Mouse (Mus musculus): ENCODE results near the gene Gdf2.

DNA sequence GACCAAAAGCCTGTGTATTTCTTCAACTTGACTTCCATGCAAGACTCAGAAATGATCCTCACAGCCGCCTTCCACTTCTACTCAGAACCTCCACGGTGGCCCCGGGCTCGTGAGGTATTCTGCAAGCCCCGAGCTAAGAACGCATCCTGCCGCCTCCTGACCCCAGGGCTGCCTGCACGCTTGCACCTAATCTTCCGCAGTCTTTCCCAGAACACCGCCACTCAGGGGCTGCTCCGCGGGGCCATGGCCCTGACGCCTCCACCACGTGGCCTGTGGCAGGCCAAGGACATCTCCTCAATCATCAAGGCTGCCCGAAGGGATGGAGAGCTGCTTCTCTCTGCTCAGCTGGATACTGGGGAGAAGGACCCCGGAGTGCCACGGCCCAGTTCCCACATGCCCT is 9.0 kb upstream of the Gdf2 start:
- TF ChIP-seq CTCF (IDR thresholded peaks at IDR 0.05; ENCODE audit: extremely low read depth, insufficient read depth, insufficient read length, insufficient replicate concordance) (no peak), POLR2A (IDR thresholded peaks at IDR 0.05; ENCODE audit: low read depth, low read length) (no peak)

All from spleen, adult 2 months (tissue).